Mouse (Mus musculus): Measurements from ENCODE around the gene Reg3a.

DNA sequence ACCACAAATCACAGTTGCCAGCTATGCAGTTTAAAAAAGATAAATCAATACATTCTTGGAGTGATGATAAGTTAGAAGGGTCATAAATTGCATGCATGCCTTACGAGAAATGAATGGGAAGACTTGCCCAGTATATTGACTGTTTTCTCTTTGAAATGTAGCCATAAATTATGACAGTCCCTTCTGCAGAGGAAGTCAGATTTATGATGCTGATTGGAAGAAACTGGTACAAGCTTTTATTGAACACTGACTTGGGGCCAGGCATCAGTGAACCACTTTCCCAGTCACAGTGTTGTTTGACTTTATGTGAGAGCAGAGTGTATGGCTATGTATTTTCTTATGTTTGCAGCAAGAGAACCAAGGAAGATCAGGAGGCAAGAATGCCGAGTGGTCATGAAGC is 38.8 kb upstream of the Reg3a start:
- no peak for TF ChIP-seq CTCF (IDR thresholded peaks at IDR 0.05)
- no peak for TF ChIP-seq EP300 (IDR thresholded peaks at IDR 0.05)
